Mouse (Mus musculus): ENCODE measurements around the gene Kctd15. TPM values are rescaled to one million over a fixed set of nuclear protein-coding genes. Genes with fewer than 3 reads are reported as not detected.

Kctd15 gene
- polyA plus RNA-seq, 1 experiment, result 29.2 TPM

DNA sequence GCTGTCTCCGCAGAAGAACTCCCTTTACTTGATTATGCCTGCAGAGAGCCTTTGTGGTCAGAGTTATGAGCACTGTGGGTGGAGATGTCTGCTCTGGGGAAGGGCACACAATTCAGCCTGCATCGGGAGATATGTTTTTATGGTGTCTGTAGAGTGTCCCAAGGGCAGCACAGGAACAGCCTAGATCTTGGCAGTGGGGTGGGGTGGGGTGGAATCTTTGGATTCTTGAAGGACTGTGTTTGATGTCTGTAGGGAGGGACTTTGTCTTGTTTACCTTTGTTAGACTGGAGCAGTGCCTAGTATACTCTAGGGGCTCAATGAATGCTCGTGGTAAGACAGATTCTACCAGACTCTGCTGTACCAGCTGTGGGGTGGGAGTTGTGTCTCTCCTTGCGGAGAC lies 28.6 kb upstream of the Kctd15 start:
- peaks cover 83% of the 10 kb centered on the region for H3K27me3 ChIP-seq (ENCODE audit: control insufficient read depth, insufficient read depth, insufficient read length)
- no peaks in the 10 kb centered on the region for H3K36me3 ChIP-seq (ENCODE audit: control insufficient read depth, insufficient read depth)
- H3K4me3 ChIP-seq, result no peak overlapping the region
- no peak overlapping the region for H3K4me2 ChIP-seq (ENCODE audit: low read depth)
- H3K79me2 ChIP-seq (ENCODE audit: control insufficient read depth, insufficient read depth), result no peaks in the 10 kb centered on the region
- no peak for TF ChIP-seq POLR2AphosphoS2 (IDR thresholded peaks at IDR 0.05; ENCODE audit: insufficient read length, low read depth)
- TF ChIP-seq MYOD1 (IDR thresholded peaks at IDR 0.05; ENCODE audit: control insufficient read depth in 1 of 3, insufficient read length in 2 of 3, low read depth in 2 of 3), result no peak
- TF ChIP-seq USF1 (IDR thresholded peaks at IDR 0.05; ENCODE audit: low read depth), result no peak
- no peak for TF ChIP-seq TCF3 (IDR thresholded peaks at IDR 0.05; ENCODE audit: insufficient read length, low read depth)
- no peak for TF ChIP-seq SRF (IDR thresholded peaks at IDR 0.05; ENCODE audit: control insufficient read depth, insufficient read length, low read depth)
- no peak overlapping the region for H3ac ChIP-seq (ENCODE audit: control insufficient read depth, insufficient read length)

DNA sequence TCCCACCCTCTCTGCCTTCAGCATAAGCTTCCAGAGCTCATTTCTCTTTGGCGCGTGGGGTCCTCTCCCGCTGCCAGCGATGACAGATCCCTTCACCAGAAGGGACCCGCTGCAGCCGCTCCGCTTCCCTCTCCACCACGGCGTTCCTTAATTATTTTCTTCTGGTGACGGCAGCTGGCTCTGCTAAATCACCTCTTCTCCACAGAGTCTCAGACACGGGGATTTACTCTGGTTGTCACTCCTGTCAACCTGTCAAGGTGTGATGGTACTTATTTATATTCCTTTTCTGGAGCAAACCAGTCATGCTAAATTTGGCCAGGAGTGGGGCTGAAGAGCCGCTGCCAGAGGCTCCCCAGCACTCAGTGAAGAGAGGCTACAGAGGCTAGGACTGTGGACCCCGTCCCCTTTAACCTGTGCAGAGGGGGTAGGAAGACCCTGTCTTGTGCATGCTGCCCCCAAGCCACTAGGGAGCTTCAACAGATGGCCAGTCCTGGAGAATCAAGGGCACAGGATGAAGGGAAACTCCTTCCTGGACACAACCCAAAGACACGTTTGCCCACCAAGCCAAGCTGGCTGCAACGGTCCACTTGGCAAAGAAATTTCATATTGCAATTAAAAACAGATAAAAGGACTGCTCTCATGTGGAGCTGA lies 24.4 kb upstream of the Kctd15 start:
- TF ChIP-seq CEBPB (IDR thresholded peaks at IDR 0.05; ENCODE audit: insufficient read depth, poor library complexity, severe bottlenecking) (no peak), E2F4 (IDR thresholded peaks at IDR 0.05; ENCODE audit: insufficient read depth) (no peak), MAX (IDR thresholded peaks at IDR 0.05; ENCODE audit: low read depth) (no peak), SRF (IDR thresholded peaks at IDR 0.05; ENCODE audit: control insufficient read depth, insufficient read length, low read depth) (no peak), REST (IDR thresholded peaks at IDR 0.05; ENCODE audit: insufficient read depth, insufficient read length) (no peak), POLR2A (IDR thresholded peaks at IDR 0.05; ENCODE audit: insufficient read length, low read depth) (no peak), TCF12 (IDR thresholded peaks at IDR 0.05; ENCODE audit: insufficient read depth, poor library complexity, severe bottlenecking) (no peak)
- H3K4me2 ChIP-seq (ENCODE audit: low read depth), result no peak overlapping the region
- no peaks in the 10 kb centered on the region for H3K36me3 ChIP-seq (ENCODE audit: control insufficient read depth, insufficient read depth)
- H3K79me2 ChIP-seq (ENCODE audit: control insufficient read depth, insufficient read depth), result no peaks in the 10 kb centered on the region
- H3K4me3 ChIP-seq, result no peak overlapping the region
- no peak overlapping the region for H3ac ChIP-seq (ENCODE audit: control insufficient read depth, insufficient read length)
- peaks cover 57% of the 10 kb centered on the region for H3K27me3 ChIP-seq (ENCODE audit: control insufficient read depth, insufficient read depth, insufficient read length)

DNA sequence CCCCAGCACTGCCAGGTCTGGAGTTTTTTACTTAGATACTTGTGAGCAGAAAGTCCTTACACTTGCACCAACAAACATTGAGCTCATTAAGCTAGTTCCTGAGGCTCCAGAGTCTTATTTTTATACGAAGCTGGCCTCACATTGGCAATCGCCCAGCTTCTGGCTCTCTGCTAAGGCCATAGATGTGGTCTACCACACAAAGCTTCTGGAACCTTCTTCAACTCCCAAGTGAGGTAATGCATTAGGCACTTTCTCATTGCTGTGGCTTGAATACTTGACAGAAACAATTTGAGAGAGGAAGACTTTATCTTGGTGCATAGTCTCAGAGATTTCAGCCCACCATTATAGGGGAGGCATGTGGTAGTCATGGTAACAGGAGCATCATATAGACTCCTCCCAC lies 23.4 kb upstream of the Kctd15 start:
- TF ChIP-seq POLR2AphosphoS2 (IDR thresholded peaks at IDR 0.05; ENCODE audit: insufficient read length, low read depth), result no peak
- no peak for TF ChIP-seq POLR2A (IDR thresholded peaks at IDR 0.05; ENCODE audit: insufficient read length, low read depth)
- TF ChIP-seq MAX (IDR thresholded peaks at IDR 0.05; ENCODE audit: low read depth), result no peak
- no peak for TF ChIP-seq USF1 (IDR thresholded peaks at IDR 0.05; ENCODE audit: low read depth)
- TF ChIP-seq MYOD1 (IDR thresholded peaks at IDR 0.05; ENCODE audit: control insufficient read depth in 1 of 3, insufficient read length in 2 of 3, low read depth in 2 of 3), result no peak
- no peak for TF ChIP-seq E2F4 (IDR thresholded peaks at IDR 0.05; ENCODE audit: insufficient read depth)
- TF ChIP-seq REST (IDR thresholded peaks at IDR 0.05; ENCODE audit: insufficient read depth, insufficient read length), result no peak
- TF ChIP-seq MYOG (IDR thresholded peaks at IDR 0.05; ENCODE audit: control insufficient read depth in 1 of 3, insufficient read depth in 1 of 3, insufficient read length in 2 of 3, low read depth in 2 of 3), result no peak
- no peak for TF ChIP-seq TCF3 (IDR thresholded peaks at IDR 0.05; ENCODE audit: insufficient read length, low read depth)
- TF ChIP-seq CEBPB (IDR thresholded peaks at IDR 0.05; ENCODE audit: insufficient read depth, poor library complexity, severe bottlenecking), result no peak
- TF ChIP-seq SRF (IDR thresholded peaks at IDR 0.05; ENCODE audit: control insufficient read depth, insufficient read length, low read depth), result no peak
- TF ChIP-seq TCF12 (IDR thresholded peaks at IDR 0.05; ENCODE audit: insufficient read depth, poor library complexity, severe bottlenecking), result no peak
- Histone ChIP-seq H3ac (ENCODE audit: control insufficient read depth, insufficient read length) (no peak overlapping the region), H3K79me2 (ENCODE audit: control insufficient read depth, insufficient read depth) (no peaks in the 10 kb centered on the region), H3K36me3 (ENCODE audit: control insufficient read depth, insufficient read depth) (no peaks in the 10 kb centered on the region), H3K4me3 (no peak overlapping the region), H3K4me2 (ENCODE audit: low read depth) (no peak overlapping the region), H3K27me3 (ENCODE audit: control insufficient read depth, insufficient read depth, insufficient read length) (peaks cover 57% of the 10 kb centered on the region)

DNA sequence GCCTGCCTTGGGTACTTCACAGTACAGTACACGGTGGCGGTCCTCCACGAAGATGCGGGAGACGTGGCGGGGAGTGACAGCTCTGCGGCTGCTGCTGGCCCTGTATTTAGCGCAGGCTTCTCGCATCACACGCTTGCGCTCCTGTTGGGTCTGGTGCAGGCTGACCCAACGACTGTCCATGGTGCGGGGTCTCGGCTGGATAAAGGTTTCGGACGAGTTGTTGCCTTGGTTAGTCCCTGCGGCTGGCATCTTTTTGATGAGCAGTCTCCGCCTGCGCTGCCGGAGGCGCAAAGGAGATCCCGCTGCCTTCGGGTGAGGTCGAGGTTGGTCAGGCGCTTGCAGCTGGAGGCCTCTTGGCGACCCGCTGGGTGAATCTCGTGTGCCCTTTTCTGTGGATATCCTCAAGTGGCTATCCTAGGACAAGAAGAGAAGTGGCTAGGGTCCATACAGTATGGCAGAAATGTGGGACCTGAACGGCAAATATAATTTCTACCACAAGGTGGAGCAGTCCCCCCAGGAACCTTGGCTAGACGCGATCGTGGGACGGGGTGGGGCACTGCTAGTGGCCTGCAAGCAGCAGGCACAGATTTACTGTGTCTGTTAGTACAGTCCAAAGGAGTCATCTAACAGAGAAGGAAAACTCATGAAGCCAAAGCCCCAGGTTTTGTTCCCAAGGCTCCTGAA lies 19.4 kb upstream of the Kctd15 start:
- peaks cover 37% of the 10 kb centered on the region for H3K27me3 ChIP-seq (ENCODE audit: control insufficient read depth, insufficient read depth, insufficient read length)
- no peaks in the 10 kb centered on the region for H3K36me3 ChIP-seq (ENCODE audit: control insufficient read depth, insufficient read depth)
- no peak overlapping the region for H3K4me2 ChIP-seq (ENCODE audit: low read depth)
- TF ChIP-seq POLR2AphosphoS2 (IDR thresholded peaks at IDR 0.05; ENCODE audit: insufficient read length, low read depth), result no peak
- no peak for TF ChIP-seq SRF (IDR thresholded peaks at IDR 0.05; ENCODE audit: control insufficient read depth, insufficient read length, low read depth)
- TF ChIP-seq POLR2A (IDR thresholded peaks at IDR 0.05; ENCODE audit: insufficient read length, low read depth), result no peak
- TF ChIP-seq TCF3 (IDR thresholded peaks at IDR 0.05; ENCODE audit: insufficient read length, low read depth), result no peak
- TF ChIP-seq REST (IDR thresholded peaks at IDR 0.05; ENCODE audit: insufficient read depth, insufficient read length), result no peak
- no peak for TF ChIP-seq USF1 (IDR thresholded peaks at IDR 0.05; ENCODE audit: low read depth)
- no peak for TF ChIP-seq MYOD1 (IDR thresholded peaks at IDR 0.05; ENCODE audit: control insufficient read depth in 1 of 3, insufficient read length in 2 of 3, low read depth in 2 of 3)
- H3ac ChIP-seq (ENCODE audit: control insufficient read depth, insufficient read length), result no peak overlapping the region
- no peaks in the 10 kb centered on the region for H3K79me2 ChIP-seq (ENCODE audit: control insufficient read depth, insufficient read depth)
- no peak overlapping the region for H3K4me3 ChIP-seq

DNA sequence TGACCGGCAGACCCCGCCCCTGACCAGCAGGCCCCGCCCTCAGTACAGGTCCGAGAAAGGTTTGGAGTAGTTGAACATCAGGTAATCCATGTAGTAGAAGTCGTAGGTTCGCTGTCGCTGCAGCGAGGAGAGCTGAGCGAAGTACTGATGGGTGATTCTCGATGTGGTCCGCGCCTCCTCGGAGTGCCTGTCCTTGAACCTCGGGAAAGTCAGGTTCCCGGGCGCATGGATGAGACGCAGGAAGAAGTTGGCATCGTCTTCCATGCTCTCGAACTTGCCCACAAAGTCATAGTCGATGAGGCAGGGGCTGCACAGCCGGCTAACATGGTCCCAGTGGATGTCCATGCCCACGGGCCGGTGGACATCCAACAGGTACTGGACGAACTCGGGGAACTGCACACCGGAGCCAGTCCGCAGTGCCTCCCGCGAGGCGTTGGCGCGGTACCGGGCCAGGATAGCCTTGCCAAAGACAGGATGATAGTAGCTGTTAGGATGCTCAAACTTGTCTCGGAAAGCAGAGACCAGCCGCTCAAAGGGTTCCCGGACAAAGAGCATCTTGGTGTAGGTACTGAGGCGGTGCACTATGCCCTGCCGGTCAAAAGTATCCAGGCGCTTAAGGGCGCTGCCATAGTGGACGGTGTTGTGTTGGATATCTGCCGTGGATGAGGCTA lies 18.7 kb upstream of the Kctd15 start:
- Histone ChIP-seq H3K4me3 (no peak overlapping the region), H3K4me2 (ENCODE audit: low read depth) (no peak overlapping the region), H3K27me3 (ENCODE audit: control insufficient read depth, insufficient read depth, insufficient read length) (peaks cover 39% of the 10 kb centered on the region), H3ac (ENCODE audit: control insufficient read depth, insufficient read length) (no peak overlapping the region), H3K36me3 (ENCODE audit: control insufficient read depth, insufficient read depth) (no peaks in the 10 kb centered on the region), H3K79me2 (ENCODE audit: control insufficient read depth, insufficient read depth) (no peaks in the 10 kb centered on the region)
- TF ChIP-seq SRF (IDR thresholded peaks at IDR 0.05; ENCODE audit: control insufficient read depth, insufficient read length, low read depth), result no peak

Measured in myocyte (in vitro differentiated cells).